Mouse (Mus musculus) limb, embryonic 14.5 days (tissue): ENCODE measurements around the gene Peak1. TPM values are rescaled to one million over a fixed set of nuclear protein-coding genes. Genes with fewer than 3 reads are reported as not detected.

Source experiments
- ATAC-seq: fragments of 200-750 bp; cut with Nextera tagmentation; 2 replicates; pipeline ENCODE4 v1.8.0; 2017; ENCODE audit warnings: low read depth, moderate number of reproducible peaks, moderate TSS enrichment; ENCODE audit not compliant: low FRiP score
- DNase-seq: peaks from one replicate; pipeline ENCODE4 v3.0.0-alpha.2; 2015; ENCODE audit warnings: low spot score
- H3K27ac ChIP-seq: fragments of 300-500 bp; sonication (generic); replicated peaks from 2 replicates; pipeline ENCODE4 v1.5.1; 2014; ENCODE audit warnings: low read depth, mild to moderate bottlenecking, low read length, moderate library complexity, mixed read lengths
- H3K27me3 ChIP-seq: fragments of 300-500 bp; sonication (generic); 2 replicates; pipeline ENCODE4 v1.6.1; 2014; ENCODE audit warnings: low read length, mixed read lengths; ENCODE audit not compliant: control insufficient read depth, insufficient read depth
- H3K36me3 ChIP-seq: fragments of 300-500 bp; sonication (generic); 2 replicates; pipeline ENCODE4 v1.6.1; 2014; ENCODE audit warnings: mild to moderate bottlenecking, low read length, moderate library complexity, mixed read lengths; ENCODE audit not compliant: control insufficient read depth, insufficient read depth
- H3K4me1 ChIP-seq: fragments of 300-500 bp; sonication (generic); 2 replicates; pipeline ENCODE4 v1.6.1; 2014; ENCODE audit warnings: antibody characterized with exemption, low read length, mixed read lengths; ENCODE audit not compliant: control insufficient read depth, insufficient read depth
- H3K4me2 ChIP-seq: fragments of 300-500 bp; sonication (generic); replicated peaks from 2 replicates; pipeline ENCODE4 v1.6.1; 2014; ENCODE audit warnings: low read depth, mild to moderate bottlenecking, low read length, moderate library complexity; ENCODE audit not compliant: severe bottlenecking
- H3K4me3 ChIP-seq: fragments of 300-500 bp; sonication (generic); replicated peaks from 2 replicates; pipeline ENCODE4 v1.5.1; 2014; ENCODE audit warnings: low read length
- H3K9ac ChIP-seq: fragments of 300-500 bp; sonication (generic); 2 replicates; pipeline ENCODE4 v1.6.1; 2014; ENCODE audit warnings: mild to moderate bottlenecking, low read depth, low read length, moderate library complexity; ENCODE audit not compliant: severe bottlenecking
- H3K9me3 ChIP-seq: fragments of 300-500 bp; sonication (generic); 2 replicates; pipeline ENCODE4 v1.6.1; 2016; ENCODE audit warnings: low read length; ENCODE audit not compliant: control insufficient read depth
- POLR2A ChIP-seq: fragments of 200-500 bp; IDR thresholded peaks from 2 replicates; pipeline ENCODE4 v1.8.0; 2012; ENCODE audit warnings: inconsistent platforms, mild to moderate bottlenecking, moderate library complexity, borderline replicate concordance; ENCODE audit not compliant: insufficient read depth, insufficient read length; ENCODE audit errors: extremely low read depth
- WGBS: fragments of 180-500 bp; shearing (Covaris S2); extraction: QIAGEN DNeasy Blood & Tissue Kit; methylation state at CpG from one replicate; pipeline ENCODE4 v1.1.7; 2014; 5-methylcytosine and 5-hydroxymethylcytosine counted together
- polyA plus RNA-seq, 2 experiments: library from polyadenylated mRNA; depleted of rRNA in 1 of 2; stranded (reverse) in 1 of 2; unstranded in 1 of 2; fragments of >200 nt; fragmentation: Nextera tagmentation in 1 of 2; extraction: Ambion mirVana in 1 of 2; gene quantifications; 2 replicates each; pipeline versions ENCODE4 v1.2.1 to v1.2.3; 2012 to 2014

Gene Peak1
- polyA plus RNA-seq, 2 experiments: 11.5 to 18.3 TPM

DNA sequence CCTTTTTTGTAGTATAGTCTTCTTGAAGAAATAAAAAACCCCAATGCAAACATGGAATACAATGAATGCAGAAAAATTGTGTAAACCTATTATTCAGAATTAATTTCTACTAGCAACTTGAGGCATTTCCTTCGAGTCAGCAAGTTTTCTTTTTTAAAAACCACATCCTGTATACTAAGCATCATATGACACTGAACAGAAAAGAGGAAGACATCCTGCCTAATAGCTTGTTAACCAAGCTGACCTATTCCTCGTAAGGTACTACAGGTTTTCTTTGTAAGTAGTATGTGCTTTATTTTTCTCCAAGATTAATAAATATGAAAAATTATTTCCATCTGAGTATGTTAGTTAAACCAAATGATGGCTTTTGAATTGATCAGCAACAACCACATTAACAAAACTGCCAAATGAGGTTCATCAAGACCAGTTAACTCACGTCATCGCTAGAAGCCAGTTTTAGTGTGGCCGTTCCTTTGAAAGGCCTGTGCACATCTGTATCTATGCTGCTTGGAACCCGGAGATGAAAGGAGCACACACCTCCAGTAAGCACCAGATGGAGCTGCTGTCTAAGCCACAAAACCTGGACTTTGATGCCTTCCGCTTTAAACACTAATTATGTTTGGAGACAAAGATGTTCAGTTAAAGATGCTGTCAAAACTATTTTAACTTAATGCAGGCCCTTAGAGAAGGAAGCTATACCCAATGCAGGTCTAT is 153.4 kb downstream of the Peak1 start:
- DNase-seq: peak; percentile 55
- Histone ChIP-seq H3K36me3 (no peaks in the 10 kb centered on the region), H3K4me3 (no peak overlapping the region), H3K4me1 (no peaks in the 10 kb centered on the region; the same call in 1 of the 2 replicates), H3K9ac (no peak overlapping the region), H3K9me3 (peaks cover 6% of the 10 kb centered on the region), H3K27me3 (no peaks in the 10 kb centered on the region), H3K27ac (no peak overlapping the region), H3K4me2 (no peak overlapping the region)
- no peak for TF ChIP-seq POLR2A
- no peak; the same call in 1 of the 2 replicates for ATAC-seq
- 34% methylated on average over 7 of the region's 7 CpGs for WGBS

DNA sequence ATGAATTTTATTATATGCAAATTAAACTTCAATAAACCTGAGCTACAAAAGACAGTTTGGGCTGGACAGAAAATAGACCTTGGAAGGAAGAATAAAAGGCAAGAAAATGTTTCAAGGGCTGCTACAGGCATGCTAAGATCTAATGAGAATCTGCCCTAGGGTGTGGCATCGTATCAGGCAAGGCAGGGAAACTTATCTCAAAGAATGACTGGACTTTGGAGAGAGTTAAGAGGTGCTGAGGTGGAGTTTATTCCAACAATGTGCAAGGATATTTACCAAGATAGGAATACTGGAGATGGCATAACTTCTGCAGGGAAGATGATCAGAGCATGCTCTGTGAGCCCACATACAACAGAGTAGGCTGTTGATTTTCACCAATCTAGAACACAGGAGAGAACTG is 154.8 kb downstream of the Peak1 start:
- no peak for DNase-seq
- no peak for TF ChIP-seq POLR2A
- WGBS: 74% methylated on average over 1 of the region's 1 CpGs
- Histone ChIP-seq H3K4me2 (no peak overlapping the region), H3K4me1 (no peaks in the 10 kb centered on the region; the same call in 1 of the 2 replicates), H3K27ac (no peak overlapping the region), H3K36me3 (peaks cover 6% of the 10 kb centered on the region; the same call in 1 of the 2 replicates), H3K27me3 (no peaks in the 10 kb centered on the region), H3K9me3 (peaks cover 6% of the 10 kb centered on the region), H3K9ac (no peak overlapping the region), H3K4me3 (no peak overlapping the region)
- no peak for ATAC-seq

DNA sequence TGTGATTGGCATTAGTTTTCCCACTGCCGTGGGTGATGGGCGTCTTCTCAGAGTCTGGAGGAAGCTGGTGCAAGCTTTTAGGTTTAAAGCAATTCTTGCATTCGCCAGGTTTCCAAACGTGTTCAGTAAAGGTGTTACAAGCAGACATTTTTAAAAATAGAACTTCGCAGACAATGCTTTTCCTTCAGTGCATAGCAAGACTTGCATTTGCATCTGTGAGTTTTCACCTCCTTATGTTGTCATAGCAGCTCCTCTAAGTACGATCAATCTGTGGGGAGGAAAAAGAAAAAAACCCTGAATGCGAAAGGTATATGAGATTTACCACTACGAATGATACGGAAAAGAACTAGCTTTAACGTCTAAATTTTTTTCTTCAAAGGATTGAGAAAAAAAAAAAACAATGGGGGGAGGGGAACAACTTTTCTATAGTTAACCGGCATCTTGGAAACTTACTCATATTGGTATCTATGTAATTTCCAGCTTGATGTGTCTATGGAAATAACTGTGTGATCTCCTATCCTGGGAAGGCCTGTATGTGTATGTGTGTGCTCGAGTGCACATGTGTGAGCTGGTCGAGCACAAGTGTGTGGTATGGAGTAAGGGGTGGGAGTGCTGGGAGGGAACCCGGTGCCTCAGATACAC is 157.3 kb downstream of the Peak1 start:
- Histone ChIP-seq H3K27ac (no peak overlapping the region), H3K4me2 (no peak overlapping the region), H3K27me3 (no peaks in the 10 kb centered on the region), H3K4me3 (no peak overlapping the region), H3K36me3 (peaks cover 11% of the 10 kb centered on the region; the same call in 1 of the 2 replicates), H3K9ac (no peak overlapping the region), H3K4me1 (no peaks in the 10 kb centered on the region; the same call in 1 of the 2 replicates), H3K9me3 (peaks cover 6% of the 10 kb centered on the region)
- TF ChIP-seq POLR2A: no peak
- WGBS: 84% methylated on average over 14 of the region's 14 CpGs
- ATAC-seq (no peak), DNase-seq (no peak)

DNA sequence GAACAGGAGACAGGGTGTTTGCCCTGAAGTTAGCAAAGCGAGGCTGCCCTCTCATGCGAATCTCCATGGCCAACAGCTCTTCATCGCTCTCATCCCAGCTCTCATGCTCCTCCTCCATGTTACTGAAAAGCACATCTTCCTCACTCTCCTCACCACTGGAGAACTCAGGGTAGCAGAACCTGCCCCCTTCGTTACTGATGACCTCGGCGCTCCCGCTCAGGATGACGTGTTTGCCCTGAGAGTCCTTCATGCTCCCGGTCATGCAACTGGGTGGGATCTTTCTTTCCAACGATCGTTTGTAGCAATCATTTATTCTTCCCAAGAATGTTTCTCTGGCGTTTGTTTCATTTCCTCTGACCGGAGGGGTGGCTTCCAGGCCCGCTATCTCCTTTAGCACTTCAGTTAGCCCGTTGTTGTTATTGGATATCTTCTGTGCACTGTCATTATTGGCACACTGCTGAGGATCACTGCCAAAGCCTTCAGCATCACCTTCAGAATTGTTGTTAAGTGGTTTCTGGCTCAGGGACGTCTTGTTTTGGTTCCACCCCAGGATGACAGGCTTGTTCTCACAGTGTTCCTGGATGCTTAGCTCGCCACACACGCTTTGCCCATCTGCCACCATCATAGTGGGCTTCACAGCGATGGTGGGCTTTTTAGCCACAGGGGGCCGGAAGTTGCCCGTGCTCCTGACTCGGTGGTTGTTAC is 157.9 kb downstream of the Peak1 start:
- ATAC-seq (no peak), DNase-seq (no peak)
- 85% methylated on average over 22 of the region's 22 CpGs for WGBS
- no peak for TF ChIP-seq POLR2A
- H3K27ac ChIP-seq: no peak overlapping the region
- no peaks in the 10 kb centered on the region for H3K4me1 ChIP-seq
- no peaks in the 10 kb centered on the region for H3K27me3 ChIP-seq
- H3K36me3 ChIP-seq: peaks cover 11% of the 10 kb centered on the region; the same call in 1 of the 2 replicates
- no peak overlapping the region for H3K9ac ChIP-seq
- H3K4me2 ChIP-seq: no peak overlapping the region
- peaks cover 6% of the 10 kb centered on the region for H3K9me3 ChIP-seq
- no peak overlapping the region for H3K4me3 ChIP-seq

DNA sequence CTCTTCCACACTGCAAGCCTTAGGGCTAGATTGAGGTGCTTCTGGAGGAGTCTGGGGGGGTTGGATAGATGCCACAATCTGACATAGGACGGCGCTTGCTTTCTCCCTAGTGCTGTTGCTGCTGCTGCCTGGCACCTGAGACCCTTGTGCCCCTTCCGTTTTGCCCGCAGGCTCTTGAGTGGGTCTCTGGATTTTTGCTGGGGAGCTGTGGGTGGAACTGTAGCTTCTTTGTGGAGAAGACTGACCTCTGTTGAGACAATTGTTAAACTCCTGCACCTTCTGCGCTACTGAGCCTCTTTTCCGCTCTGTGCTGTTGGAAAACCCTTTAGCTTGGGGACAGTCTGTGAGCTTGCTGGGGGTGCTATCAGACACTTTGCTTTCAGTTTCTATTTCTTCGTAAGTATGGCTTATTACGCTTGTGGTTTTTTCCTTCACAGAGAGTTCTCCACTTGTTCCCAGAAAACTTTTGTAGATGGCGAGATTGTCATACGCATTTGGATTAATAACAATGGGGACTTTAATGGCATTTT is 159.5 kb downstream of the Peak1 start:
- Histone ChIP-seq H3K36me3 (peaks cover 11% of the 10 kb centered on the region; the same call in 1 of the 2 replicates), H3K4me2 (no peak overlapping the region), H3K27me3 (no peaks in the 10 kb centered on the region), H3K27ac (no peak overlapping the region), H3K4me3 (no peak overlapping the region), H3K9me3 (peaks cover 6% of the 10 kb centered on the region), H3K4me1 (no peaks in the 10 kb centered on the region), H3K9ac (no peak overlapping the region)
- 96% methylated on average over 10 of the region's 10 CpGs for WGBS
- ATAC-seq: no peak
- TF ChIP-seq POLR2A: no peak
- no peak for DNase-seq
